Mouse (Mus musculus) left cerebral cortex, postnatal 10 days (tissue): ENCODE measurements around the gene Ccdc190. TPM values are rescaled to one million over a fixed set of nuclear protein-coding genes. Genes with fewer than 3 reads are reported as not detected.

Source experiments
- DNase-seq, 2 experiments: peaks; one replicate each; pipeline ENCODE4 v3.0.0; 2021 to 2022; ENCODE audit warnings: low spot score in 2 of 2, mixed read lengths in 1 of 2; ENCODE audit errors: extremely low spot score in 1 of 2
- intact Hi-C: fragments of 180-260 bp; cut with DNase I; formaldehyde crosslinking; loops from one replicate; pipeline ENCODE4 v1.15.1; 2025
- total RNA-seq, 2 experiments: library from RNA; stranded (reverse); gene quantifications; 2 replicates each; pipeline ENCODE4 v1.2.3; 2021

The Ccdc190 gene
- total RNA-seq, result 10 to 100 TPM in 1 of 2 experiments, 1 to 10 TPM in 1; 7.8 to 11.0 TPM

GRCm38 (mm10) chr1:169928454-169928971 lies at the start of gene Ccdc190:
TSS of gene Ccdc190 (plus strand) at chr1:169928648.
- intact Hi-C loops, result no loop called here
- DNase-seq, result peak; percentile 41 to 60

GRCm38 (mm10) chr1:169879060-169879459 lies 49.4 kb upstream of the Ccdc190 start:
- intact Hi-C loops, result no loop called here
- no peak for DNase-seq

- intact Hi-C loops, result no loop called here
- no peak for DNase-seq
Measured at GRCm38 (mm10) chr1:169880181-169880580, 48.3 kb upstream of the Ccdc190 start.

- intact Hi-C loops, result no loop called here
- peak; percentile 31 to 43 for DNase-seq
Measured at GRCm38 (mm10) chr1:169883081-169883565, 45.3 kb upstream of the Ccdc190 start.

GRCm38 (mm10) chr1:169889250-169889649 lies 39.2 kb upstream of the Ccdc190 start:
- no peak for DNase-seq
- intact Hi-C loops, result no loop called here

- intact Hi-C loops, result no loop called here
- no peak for DNase-seq
Measured at GRCm38 (mm10) chr1:169893976-169894375, 34.5 kb upstream of the Ccdc190 start.

GRCm38 (mm10) chr1:169895686-169896085 lies 32.8 kb upstream of the Ccdc190 start:
- intact Hi-C loops, result no loop called here
- DNase-seq, result peak in 1 of 2 experiments; percentile 38

- intact Hi-C loops, result no loop called here
- DNase-seq, result no peak
Measured at GRCm38 (mm10) chr1:169897916-169898315, 30.5 kb upstream of the Ccdc190 start.

- DNase-seq, result no peak
- intact Hi-C loops, result no loop called here
Measured at GRCm38 (mm10) chr1:169898607-169899006, 29.8 kb upstream of the Ccdc190 start.

- no peak for DNase-seq
- intact Hi-C loops, result no loop called here
Measured at GRCm38 (mm10) chr1:169900771-169901336, 27.6 kb upstream of the Ccdc190 start.

- intact Hi-C loops, result no loop called here
- DNase-seq, result no peak
Measured at GRCm38 (mm10) chr1:169909163-169909562, 19.3 kb upstream of the Ccdc190 start.

- DNase-seq, result no peak
- intact Hi-C loops, result no loop called here
Measured at GRCm38 (mm10) chr1:169909659-169910058, 18.8 kb upstream of the Ccdc190 start.

- intact Hi-C loops, result no loop called here
- DNase-seq, result no peak
Measured at GRCm38 (mm10) chr1:169910751-169911150, 17.7 kb upstream of the Ccdc190 start.

GRCm38 (mm10) chr1:169911526-169911925 lies 16.9 kb upstream of the Ccdc190 start:
- no peak for DNase-seq
- intact Hi-C loops, result no loop called here

GRCm38 (mm10) chr1:169916659-169917058 lies 11.8 kb upstream of the Ccdc190 start:
- peak in 1 of 2 experiments; percentile 37 for DNase-seq
- intact Hi-C loops, result no loop called here

- no peak for DNase-seq
- intact Hi-C loops, result no loop called here
Measured at GRCm38 (mm10) chr1:169917115-169917796, 11.2 kb upstream of the Ccdc190 start.

- DNase-seq, result peak; percentile 71 to 74
- intact Hi-C loops, result loop anchor here (1.0 to 2.0 kb wide), 3 partner anchors 171 to 387 kb away; partner anchors contain the start of genes Nuf2 and Rgs4
Measured at GRCm38 (mm10) chr1:169917998-169918397, 10.4 kb upstream of the Ccdc190 start.

- intact Hi-C loops, result loop anchor here (2.0 kb wide), 1 partner anchor 172 kb away; the partner anchor contains the start of gene Rgs4
- DNase-seq, result peak; percentile 69 to 70
Measured at GRCm38 (mm10) chr1:169919211-169919610, 9.2 kb upstream of the Ccdc190 start.

- DNase-seq, result no peak
- intact Hi-C loops, result no loop called here
Measured at GRCm38 (mm10) chr1:169921710-169922211, 6.7 kb upstream of the Ccdc190 start.

GRCm38 (mm10) chr1:169924567-169924966 lies 3.9 kb upstream of the Ccdc190 start:
- intact Hi-C loops, result no loop called here

More at GRCm38 (mm10) chr1:169924567-169924966, 3.9 kb upstream of the Ccdc190 start:
- DNase-seq, result no peak
